In the genomic region with DNA sequence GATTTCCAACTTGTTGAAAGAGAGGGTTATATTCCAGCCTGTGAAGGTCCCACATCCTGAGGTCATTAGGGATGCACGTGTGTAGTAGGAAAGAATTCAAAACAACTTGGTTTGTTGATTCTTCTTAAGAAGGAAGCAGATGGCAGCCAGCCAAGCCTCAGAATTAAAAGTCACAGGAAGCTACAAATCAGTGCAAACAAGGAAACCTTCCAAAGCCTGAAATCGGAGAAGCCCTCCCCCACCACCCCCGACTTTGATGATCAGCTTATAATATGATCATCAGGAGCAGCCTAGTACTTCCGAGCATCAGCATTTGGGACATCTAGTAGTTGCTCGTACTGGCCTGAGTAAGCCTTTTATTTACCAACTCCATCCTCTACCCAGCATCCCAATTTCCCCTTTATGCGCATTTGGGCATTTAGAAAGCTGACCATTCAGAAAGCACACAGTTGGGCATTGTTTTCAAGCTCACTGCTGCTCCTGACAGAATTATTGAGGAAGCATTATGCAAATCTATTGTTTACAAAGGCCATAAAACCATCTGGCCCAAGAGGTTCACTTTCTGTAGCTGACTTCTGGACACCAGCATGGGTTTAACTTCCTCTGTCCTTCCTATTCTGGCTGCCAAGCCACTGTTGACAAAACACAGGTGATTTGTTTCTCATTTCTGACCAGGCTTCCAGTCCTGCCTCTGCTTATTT, we compare ENCODE assay signal across 9 mouse cellular contexts. TPM values are rescaled to one million over a fixed set of nuclear protein-coding genes. Genes with fewer than 3 reads are reported as not detected.
A peak's percentile ranks its signal among the peaks of the same experiment; 100 is the strongest.
DNase-seq lines count a peak whose midpoint lies in the region; ATAC-seq and TF ChIP-seq lines count a peak whose summit lies in the region.
"Had no signal": no experiment of that assay in that cellular context is flagged by ENCODE, and none has a peak within 500 bp of the region (broad histone marks: within the 10 kb centered on the region; RNA-seq: fewer than 3 reads in every experiment).

No protein-coding gene starts in this region.

- no peaks in the 10 kb centered on the region for H3K36me3 ChIP-seq in midbrain, postnatal 0 days (ENCODE audit: insufficient read depth, low read length)
- no peaks in the 10 kb centered on the region for H3K36me3 ChIP-seq in midbrain, embryonic 10.5 days
- no peaks in the 10 kb centered on the region for H3K36me3 ChIP-seq in kidney, embryonic 14.5 days (ENCODE audit: control insufficient read depth, insufficient read depth, low read length)

- 49% methylated on average over 6 of the region's 6 CpGs for WGBS in midbrain, postnatal 0 days
- 63% methylated on average over 6 of the region's 6 CpGs for WGBS in midbrain, embryonic 10.5 days
- 18% methylated on average over 6 of the region's 6 CpGs for whole genome bisulfite sequencing in kidney, embryonic 14.5 days

- peak; percentile 28 for DNase-seq in midbrain, postnatal 0 days (ENCODE audit: low spot score)
- DNase-seq in midbrain, embryonic 10.5 days (ENCODE audit: low spot score), result no peak
- peak; percentile 46 for DNase-seq in adrenal gland, postnatal 10 days
- DNase-seq in gastrocnemius, postnatal 14 days, result peak; percentile 43
- DNase-seq in mesoderm, embryonic 11.5 days (ENCODE audit: low read depth, low spot score), result peak; percentile 63
- no peak for DNase-seq in spleen, postnatal 14 days (ENCODE audit: low spot score in 2 of 2)

- H3K9me3 ChIP-seq in midbrain, postnatal 0 days (ENCODE audit: low read length), result no peaks in the 10 kb centered on the region
- no peaks in the 10 kb centered on the region for H3K9me3 ChIP-seq in midbrain, embryonic 10.5 days (replicated peaks)
- no peaks in the 10 kb centered on the region for H3K9me3 ChIP-seq in kidney, embryonic 14.5 days (ENCODE audit: control insufficient read depth, low read length)

- intact Hi-C loops in gastrocnemius, postnatal 14 days (cut with DNase I; ENCODE audit: low total_unique reads), result no loop called here

- H3K4me1 ChIP-seq in midbrain, postnatal 0 days (ENCODE audit: insufficient read depth, low read length), result no peaks in the 10 kb centered on the region
- H3K4me1 ChIP-seq in midbrain, embryonic 10.5 days, result peaks cover 9% of the 10 kb centered on the region; the same call in 1 of the 2 replicates
- peaks cover 7% of the 10 kb centered on the region; the same call in 1 of the 2 replicates for H3K4me1 ChIP-seq in kidney, embryonic 14.5 days (ENCODE audit: control insufficient read depth, insufficient read depth, low read length)

- no peak overlapping the region for H3K9ac ChIP-seq in midbrain, postnatal 0 days (replicated peaks; ENCODE audit: low read length, poor library complexity, severe bottlenecking)
- no peak overlapping the region for H3K9ac ChIP-seq in kidney, embryonic 14.5 days (ENCODE audit: low read depth, low read length)
- H3K9ac ChIP-seq: liver, embryonic 14.5 days had no signal

- H3K4me3 ChIP-seq in midbrain, postnatal 0 days (ENCODE audit: low read depth, low read length), result no peak overlapping the region
- H3K4me3 ChIP-seq in midbrain, embryonic 10.5 days, result no peak overlapping the region
- no peak overlapping the region for H3K4me3 ChIP-seq in kidney, embryonic 14.5 days (ENCODE audit: low read length)

- no peak overlapping the region for H3K27ac ChIP-seq in midbrain, postnatal 0 days (ENCODE audit: low read depth, low read length)
- H3K27ac ChIP-seq in midbrain, embryonic 10.5 days (replicated peaks), result no peak overlapping the region
- peak overlapping the region; percentile 13; the same call in 1 of the 2 replicates for H3K27ac ChIP-seq in kidney, embryonic 14.5 days (ENCODE audit: low read depth, low read length)
- H3K27ac ChIP-seq: liver, embryonic 14.5 days had no signal

- no peak for ATAC-seq in midbrain, postnatal 0 days (ENCODE audit: low FRiP score)
- peak; percentile 88 for ATAC-seq in kidney, embryonic 14.5 days (ENCODE audit: low FRiP score, low TSS enrichment)
- no peak for ATAC-seq in activated CD4-positive, CD25-positive, alpha-beta regulatory T cell, adult 4 months

- TF ChIP-seq CTCF in midbrain, postnatal 0 days (IDR thresholded peaks at IDR 0.05), result no peak

- H3K27me3 ChIP-seq in midbrain, postnatal 0 days (ENCODE audit: insufficient read depth, low read length), result no peaks in the 10 kb centered on the region
- H3K27me3 ChIP-seq in midbrain, embryonic 10.5 days (ENCODE audit: low read depth, poor library complexity, severe bottlenecking), result no peaks in the 10 kb centered on the region
- H3K27me3 ChIP-seq in kidney, embryonic 14.5 days (ENCODE audit: control insufficient read depth, insufficient read depth, low read length), result no peaks in the 10 kb centered on the region

- H3K4me2 ChIP-seq in midbrain, postnatal 0 days (ENCODE audit: low read depth, low read length, poor library complexity, severe bottlenecking), result no peak overlapping the region
- H3K4me2 ChIP-seq in kidney, embryonic 14.5 days (replicated peaks; ENCODE audit: low read depth, low read length), result no peak overlapping the region

RNA-seq across cellular contexts. Expression of a gene that starts 59.9 kb away (rescaled TPM):
- total RNA-seq in midbrain, postnatal 0 days (2014; rRNA removed), result 159 and 180 TPM in 2 replicates
- polyA plus RNA-seq in midbrain, postnatal 0 days (2015; fragmentation: Nextera tagmentation; extraction: Ambion mirVana), result 161 and 184 TPM in 2 replicates
- polyA plus RNA-seq in midbrain, embryonic 10.5 days (2016; fragmentation: Nextera tagmentation; extraction: Ambion mirVana), result 30.0 and 36.8 TPM in 2 replicates
- 10 to 100 TPM; 51.0 to 62.6 TPM for total RNA-seq in adrenal gland, postnatal 10 days (2021)
- 100 to 1,000 TPM; 137 to 140 TPM for total RNA-seq in gastrocnemius, postnatal 14 days (2021)
- polyA plus RNA-seq in kidney, embryonic 14.5 days (2014; fragmentation: Nextera tagmentation; extraction: Ambion mirVana), result 61.1 and 76.7 TPM in 2 replicates
- 10 to 100 TPM; 13.5 to 21.0 TPM for polyA plus RNA-seq in activated CD4-positive, CD25-positive, alpha-beta regulatory T cell, adult 4 months (2017; shearing (Covaris generic))

Comparison
In these comparisons a context has a peak if more than half of its experiments do, and no peak if none do; other contexts are left out.
1. DNase-seq: peak in midbrain, postnatal 0 days (single experiment), adrenal gland, postnatal 10 days (single experiment), gastrocnemius, postnatal 14 days (single experiment) and mesoderm, embryonic 11.5 days (single experiment); none in midbrain, embryonic 10.5 days (single experiment) and spleen, postnatal 14 days (0 of 2).